Mouse (Mus musculus): ENCODE measurements around the gene Gskip. TPM values are rescaled to one million over a fixed set of nuclear protein-coding genes. Genes with fewer than 3 reads are reported as not detected.

The Gskip gene
- polyA plus RNA-seq (2014; fragmentation: Nextera tagmentation; extraction: Ambion mirVana), result 31.2 and 33.1 TPM in 2 replicates

DNA sequence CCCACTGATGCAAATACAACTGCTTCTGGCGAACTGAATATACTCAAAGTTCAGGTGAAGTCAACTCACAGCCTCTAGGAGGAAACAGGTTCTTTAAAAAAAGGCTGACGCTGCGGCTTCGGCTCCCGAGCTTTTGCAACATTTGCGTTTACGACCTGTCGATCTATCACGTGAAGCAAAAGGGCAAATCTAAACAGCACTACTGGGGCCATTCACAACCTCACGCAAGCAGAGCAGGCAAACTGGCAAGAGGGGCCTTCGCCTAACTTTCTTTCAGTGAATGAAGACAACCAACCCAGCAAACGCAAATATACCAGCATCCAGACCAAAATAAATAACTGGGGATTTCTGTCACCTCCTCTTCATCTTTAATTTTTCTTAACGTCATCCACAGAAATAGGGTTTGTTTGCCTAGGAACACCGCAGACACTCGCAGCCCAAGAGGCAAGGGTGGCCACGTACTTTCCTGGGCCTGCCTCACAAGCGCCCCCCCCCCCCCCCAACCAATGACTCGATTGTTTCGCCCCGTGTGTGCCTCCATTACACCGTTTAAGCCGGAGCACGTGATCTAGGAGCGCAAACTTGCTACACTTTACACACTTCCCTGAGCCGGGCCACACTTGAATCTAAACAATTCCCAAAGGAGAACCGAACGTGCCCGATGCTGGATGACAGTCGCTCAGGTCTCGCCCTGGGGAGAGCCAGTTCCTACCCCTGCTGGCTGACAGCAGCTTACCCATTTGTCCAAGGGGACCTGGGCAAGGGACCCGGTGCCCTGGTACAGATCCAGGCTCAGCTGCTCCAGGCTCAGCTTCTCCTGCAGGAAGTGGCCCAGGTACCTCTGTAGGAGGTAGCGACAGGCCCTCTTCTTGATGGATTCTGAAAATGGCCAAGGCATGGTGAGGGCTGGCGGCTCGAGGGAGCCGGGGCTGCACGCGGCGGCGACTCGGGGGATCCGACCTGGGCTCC is at the start of gene Gskip:
Gene Gskip, plus strand, starts transcription at position 897 of the 969 bp plus-strand sequence.
- Histone ChIP-seq H3K9ac (replicated peaks; ENCODE audit: low read depth, low read length) (peak within 1 kb of the TSS; percentile 73), H3K4me1 (ENCODE audit: control insufficient read depth, insufficient read depth, low read length) (peaks cover 15% of the 10 kb centered on the region; the same call in 1 of the 2 replicates), H3K36me3 (ENCODE audit: control insufficient read depth, insufficient read depth, low read length) (0 out of 2 replicates have a peak, but pooled peaks cover 1% of the 10 kb centered on the region), H3K27ac (ENCODE audit: low read length) (peak within 1 kb of the TSS; percentile 82), H3K9me3 (ENCODE audit: control insufficient read depth, low read depth, low read length) (no peaks in the 10 kb centered on the region), H3K4me2 (replicated peaks; ENCODE audit: low read depth, low read length) (peak within 1 kb of the TSS; percentile 87), H3K27me3 (ENCODE audit: control insufficient read depth, insufficient read depth, low read length) (no peaks in the 10 kb centered on the region), H3K4me3 (ENCODE audit: low read depth, low read length) (peak within 1 kb of the TSS; percentile 62)
- under 1% methylated on average over 41 of the region's 41 CpGs for WGBS
- no peak for ATAC-seq (ENCODE audit: insufficient number of reproducible peaks, insufficient read depth, low FRiP score, low read depth)

DNA sequence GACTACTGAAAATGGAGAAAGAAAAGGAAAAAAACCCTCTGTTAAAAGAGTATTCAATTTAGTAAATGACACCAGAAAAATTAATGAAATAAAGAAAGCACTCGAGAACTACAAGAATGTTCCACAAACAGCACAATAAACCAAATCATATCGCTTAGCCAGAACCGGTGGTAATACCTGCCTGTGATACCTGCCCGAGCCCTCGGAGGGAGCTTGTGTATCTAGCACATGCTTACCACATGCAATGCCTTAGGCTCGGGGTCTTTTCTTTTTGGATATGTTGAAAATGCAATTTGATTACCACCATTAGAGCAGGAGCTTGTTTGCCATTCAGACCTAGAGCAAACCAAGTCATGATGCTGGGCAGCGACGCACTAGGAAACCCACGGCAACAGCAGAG is 48.1 kb upstream of the Gskip start:
- Histone ChIP-seq H3K9ac (replicated peaks; ENCODE audit: low read depth, low read length) (no peak overlapping the region), H3K9me3 (ENCODE audit: control insufficient read depth, low read depth, low read length) (no peaks in the 10 kb centered on the region), H3K27ac (ENCODE audit: low read length) (no peak overlapping the region), H3K4me3 (ENCODE audit: low read depth, low read length) (no peak overlapping the region), H3K36me3 (ENCODE audit: control insufficient read depth, insufficient read depth, low read length) (peaks cover 86% of the 10 kb centered on the region), H3K27me3 (ENCODE audit: control insufficient read depth, insufficient read depth, low read length) (no peaks in the 10 kb centered on the region), H3K4me1 (ENCODE audit: control insufficient read depth, insufficient read depth, low read length) (no peaks in the 10 kb centered on the region), H3K4me2 (replicated peaks; ENCODE audit: low read depth, low read length) (no peak overlapping the region)
- WGBS, result 92% methylated on average over 9 of the region's 9 CpGs
- ATAC-seq (ENCODE audit: insufficient number of reproducible peaks, insufficient read depth, low FRiP score, low read depth), result no peak

DNA sequence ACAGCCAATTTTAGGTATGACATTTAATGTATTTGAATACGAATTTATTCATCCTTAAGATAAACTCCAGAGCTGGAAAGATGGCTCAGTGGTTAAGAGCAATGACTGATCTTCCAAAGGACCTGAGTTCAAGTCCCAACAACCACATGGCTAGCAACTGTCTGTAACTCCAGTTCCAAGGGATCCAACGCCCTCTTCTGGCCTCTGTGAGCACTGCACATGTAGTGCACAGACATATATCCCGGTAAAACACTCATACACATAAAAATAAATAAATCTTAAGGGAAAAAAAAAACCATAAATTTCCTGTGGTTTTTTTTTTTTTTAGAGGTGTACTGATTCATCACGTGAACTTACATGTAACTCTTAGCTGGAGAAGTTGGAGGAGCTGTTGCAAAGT is 47.1 kb upstream of the Gskip start:
- Histone ChIP-seq H3K4me2 (replicated peaks; ENCODE audit: low read depth, low read length) (no peak overlapping the region), H3K4me3 (ENCODE audit: low read depth, low read length) (no peak overlapping the region), H3K27me3 (ENCODE audit: control insufficient read depth, insufficient read depth, low read length) (no peaks in the 10 kb centered on the region), H3K4me1 (ENCODE audit: control insufficient read depth, insufficient read depth, low read length) (no peaks in the 10 kb centered on the region), H3K36me3 (ENCODE audit: control insufficient read depth, insufficient read depth, low read length) (peaks cover 90% of the 10 kb centered on the region), H3K27ac (ENCODE audit: low read length) (no peak overlapping the region), H3K9me3 (ENCODE audit: control insufficient read depth, low read depth, low read length) (no peaks in the 10 kb centered on the region), H3K9ac (replicated peaks; ENCODE audit: low read depth, low read length) (no peak overlapping the region)
- WGBS, result 76% methylated on average over 4 of the region's 4 CpGs
- ATAC-seq (ENCODE audit: insufficient number of reproducible peaks, insufficient read depth, low FRiP score, low read depth), result no peak

DNA sequence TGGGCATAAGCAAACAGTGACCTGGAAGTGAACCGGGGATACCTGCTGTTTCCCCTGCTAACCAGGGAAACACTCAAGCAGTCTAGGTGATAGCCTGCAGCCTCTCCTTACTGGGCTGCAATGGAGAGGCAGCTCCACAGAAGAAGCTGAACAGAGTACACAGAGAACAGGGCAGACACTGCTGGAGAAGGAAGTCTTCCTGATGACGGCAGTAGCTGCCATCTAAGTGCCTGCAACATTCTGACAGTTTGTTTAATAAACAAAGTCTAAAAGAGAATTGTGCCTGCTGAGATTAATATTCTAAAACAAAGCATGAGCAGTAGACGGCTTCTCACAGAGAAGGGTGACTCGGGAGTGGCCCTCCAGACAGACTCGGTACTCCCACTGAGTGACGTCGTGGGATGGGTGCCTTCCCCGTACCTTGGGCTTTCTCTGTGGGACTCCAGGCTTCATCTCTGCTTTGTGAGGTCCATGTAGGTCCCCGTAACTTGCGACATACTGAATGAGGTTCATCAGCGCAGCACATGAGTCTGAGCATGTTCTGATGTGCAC is 41.8 kb upstream of the Gskip start:
- H3K4me3 ChIP-seq (ENCODE audit: low read depth, low read length), result no peak overlapping the region
- H3K27me3 ChIP-seq (ENCODE audit: control insufficient read depth, insufficient read depth, low read length), result no peaks in the 10 kb centered on the region
- H3K36me3 ChIP-seq (ENCODE audit: control insufficient read depth, insufficient read depth, low read length), result peaks cover 91% of the 10 kb centered on the region
- H3K4me2 ChIP-seq (replicated peaks; ENCODE audit: low read depth, low read length), result no peak overlapping the region
- H3K9me3 ChIP-seq (ENCODE audit: control insufficient read depth, low read depth, low read length), result no peaks in the 10 kb centered on the region
- 65% methylated on average over 11 of the region's 11 CpGs for WGBS
- H3K27ac ChIP-seq (ENCODE audit: low read length), result no peak overlapping the region
- no peaks in the 10 kb centered on the region for H3K4me1 ChIP-seq (ENCODE audit: control insufficient read depth, insufficient read depth, low read length)
- no peak overlapping the region for H3K9ac ChIP-seq (replicated peaks; ENCODE audit: low read depth, low read length)
- no peak for ATAC-seq (ENCODE audit: insufficient number of reproducible peaks, insufficient read depth, low FRiP score, low read depth)

DNA sequence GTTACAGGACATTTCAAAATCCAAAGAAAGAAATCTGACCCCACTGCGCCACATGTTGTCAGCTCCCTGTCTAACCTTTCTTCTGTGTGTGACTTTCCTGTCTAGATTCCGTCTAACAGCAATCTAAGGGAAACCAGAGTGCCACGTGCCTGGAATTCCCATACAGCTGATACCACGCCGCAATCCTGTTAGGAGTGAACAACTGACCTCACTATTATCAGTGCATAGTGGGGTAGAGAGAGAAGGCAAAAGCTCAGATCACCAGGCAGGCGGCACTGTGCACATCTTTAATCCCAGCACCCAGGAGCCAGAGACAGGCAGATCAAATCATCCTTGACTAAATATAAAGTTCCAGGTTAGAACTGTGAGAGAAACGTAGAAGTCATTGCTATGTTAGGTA is 28.8 kb upstream of the Gskip start:
- Histone ChIP-seq H3K9ac (replicated peaks; ENCODE audit: low read depth, low read length) (no peak overlapping the region), H3K4me1 (ENCODE audit: control insufficient read depth, insufficient read depth, low read length) (no peaks in the 10 kb centered on the region), H3K36me3 (ENCODE audit: control insufficient read depth, insufficient read depth, low read length) (peaks cover 69% of the 10 kb centered on the region), H3K27ac (ENCODE audit: low read length) (no peak overlapping the region), H3K4me3 (ENCODE audit: low read depth, low read length) (no peak overlapping the region), H3K9me3 (ENCODE audit: control insufficient read depth, low read depth, low read length) (no peaks in the 10 kb centered on the region), H3K4me2 (replicated peaks; ENCODE audit: low read depth, low read length) (no peak overlapping the region), H3K27me3 (ENCODE audit: control insufficient read depth, insufficient read depth, low read length) (no peaks in the 10 kb centered on the region)
- WGBS, result 93% methylated on average over 7 of the region's 7 CpGs
- no peak for ATAC-seq (ENCODE audit: insufficient number of reproducible peaks, insufficient read depth, low FRiP score, low read depth)

DNA sequence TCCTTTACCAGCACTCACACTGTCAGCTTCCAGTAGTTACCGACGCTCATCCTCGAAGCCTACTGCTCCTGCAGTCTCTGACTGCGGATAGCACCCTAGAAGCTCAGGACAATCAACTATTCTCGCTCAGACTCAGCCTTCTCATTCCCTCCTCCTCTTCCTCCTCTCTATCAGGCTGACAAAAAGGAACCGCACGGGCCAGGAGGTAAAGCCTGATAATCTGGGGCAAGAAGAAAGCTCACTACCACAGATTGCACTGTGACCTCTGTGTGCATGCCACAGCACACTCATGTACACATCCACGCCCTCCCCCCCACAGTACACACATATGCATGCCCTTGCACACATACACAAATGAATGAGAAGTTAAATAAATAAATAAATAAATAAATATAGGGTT is 8.4 kb upstream of the Gskip start:
- Histone ChIP-seq H3K9me3 (ENCODE audit: control insufficient read depth, low read depth, low read length) (no peaks in the 10 kb centered on the region), H3K9ac (replicated peaks; ENCODE audit: low read depth, low read length) (no peak overlapping the region), H3K27me3 (ENCODE audit: control insufficient read depth, insufficient read depth, low read length) (no peaks in the 10 kb centered on the region), H3K4me1 (ENCODE audit: control insufficient read depth, insufficient read depth, low read length) (no peaks in the 10 kb centered on the region), H3K4me2 (replicated peaks; ENCODE audit: low read depth, low read length) (no peak overlapping the region), H3K4me3 (ENCODE audit: low read depth, low read length) (no peak overlapping the region), H3K27ac (ENCODE audit: low read length) (no peak overlapping the region), H3K36me3 (ENCODE audit: control insufficient read depth, insufficient read depth, low read length) (peaks cover 20% of the 10 kb centered on the region)
- 85% methylated on average over 8 of the region's 8 CpGs for WGBS
- no peak for ATAC-seq (ENCODE audit: insufficient number of reproducible peaks, insufficient read depth, low FRiP score, low read depth)

DNA sequence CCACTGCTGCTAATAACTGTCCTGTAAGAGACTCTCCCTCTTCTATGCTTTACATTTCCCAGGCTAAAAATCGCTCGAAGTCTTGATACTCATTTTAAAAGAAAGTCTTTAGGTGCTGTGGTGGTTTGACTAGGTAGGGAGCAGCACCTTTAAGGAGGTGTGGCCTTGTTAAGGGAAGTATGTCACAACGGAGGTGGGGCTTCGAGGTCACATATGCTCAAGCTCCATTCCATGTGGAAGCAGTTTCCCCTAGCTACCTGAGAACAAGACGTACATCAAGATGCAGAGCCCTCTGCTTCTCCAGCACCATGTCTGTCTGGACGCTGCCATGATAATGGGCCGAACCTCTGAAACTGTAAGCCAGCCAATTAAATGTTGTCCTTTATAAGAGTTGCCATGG is 6.4 kb upstream of the Gskip start:
- Histone ChIP-seq H3K4me2 (replicated peaks; ENCODE audit: low read depth, low read length) (no peak overlapping the region), H3K27ac (ENCODE audit: low read length) (no peak overlapping the region), H3K4me3 (ENCODE audit: low read depth, low read length) (no peak overlapping the region), H3K9me3 (ENCODE audit: control insufficient read depth, low read depth, low read length) (no peaks in the 10 kb centered on the region), H3K9ac (replicated peaks; ENCODE audit: low read depth, low read length) (no peak overlapping the region), H3K4me1 (ENCODE audit: control insufficient read depth, insufficient read depth, low read length) (peaks cover 1% of the 10 kb centered on the region; the same call in 1 of the 2 replicates), H3K36me3 (ENCODE audit: control insufficient read depth, insufficient read depth, low read length) (peaks cover 12% of the 10 kb centered on the region), H3K27me3 (ENCODE audit: control insufficient read depth, insufficient read depth, low read length) (no peaks in the 10 kb centered on the region)
- no peak for ATAC-seq (ENCODE audit: insufficient number of reproducible peaks, insufficient read depth, low FRiP score, low read depth)
- 91% methylated on average over 7 of the region's 7 CpGs for WGBS

DNA sequence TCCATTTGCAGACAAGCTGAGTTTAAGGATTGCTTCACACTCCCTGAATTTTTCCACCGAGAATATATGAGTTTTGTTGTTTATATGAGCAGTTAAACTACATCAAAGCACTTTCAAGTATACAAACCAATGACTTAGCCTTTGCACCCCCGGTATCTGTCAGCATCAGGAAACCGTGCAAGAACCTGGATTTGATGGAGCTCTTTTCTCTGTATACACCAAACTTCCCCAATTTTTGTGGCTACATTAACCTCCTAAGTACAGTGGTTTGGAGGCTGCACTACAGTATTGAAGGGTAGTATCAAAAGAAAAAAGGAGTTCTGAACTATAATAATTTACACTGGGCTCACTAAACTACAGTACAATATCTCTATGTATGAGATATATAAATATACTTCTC is 5.9 kb upstream of the Gskip start:
- no peaks in the 10 kb centered on the region for H3K27me3 ChIP-seq (ENCODE audit: control insufficient read depth, insufficient read depth, low read length)
- H3K4me1 ChIP-seq (ENCODE audit: control insufficient read depth, insufficient read depth, low read length), result peaks cover 7% of the 10 kb centered on the region; the same call in 1 of the 2 replicates
- H3K9me3 ChIP-seq (ENCODE audit: control insufficient read depth, low read depth, low read length), result no peaks in the 10 kb centered on the region
- no peak overlapping the region for H3K27ac ChIP-seq (ENCODE audit: low read length)
- 68% methylated on average over 3 of the region's 3 CpGs for WGBS
- no peak overlapping the region for H3K4me2 ChIP-seq (replicated peaks; ENCODE audit: low read depth, low read length)
- H3K4me3 ChIP-seq (ENCODE audit: low read depth, low read length), result no peak overlapping the region
- no peak overlapping the region for H3K9ac ChIP-seq (replicated peaks; ENCODE audit: low read depth, low read length)
- H3K36me3 ChIP-seq (ENCODE audit: control insufficient read depth, insufficient read depth, low read length), result peaks cover 7% of the 10 kb centered on the region
- no peak for ATAC-seq (ENCODE audit: insufficient number of reproducible peaks, insufficient read depth, low FRiP score, low read depth)

All from stomach, embryonic 14.5 days (tissue).